10 mouse cellular contexts compared by ENCODE assay signal in genomic region chr13:114405100-114405715, GRCm38 (mm10). TPM values are rescaled to one million over a fixed set of nuclear protein-coding genes. Genes with fewer than 3 reads are reported as not detected.
A peak's percentile ranks its signal among the peaks of the same experiment; 100 is the strongest.
DNase-seq lines count a peak whose midpoint lies in the region; ATAC-seq lines count a peak whose summit lies in the region.
"Had no signal": no experiment of that assay in that cellular context is flagged by ENCODE, and none has a peak within 500 bp of the region (broad histone marks: within the 10 kb centered on the region; RNA-seq: fewer than 3 reads in every experiment).

No protein-coding gene starts in this region.

- peak; percentile 45 for DNase-seq in gastrocnemius, adult 18-20 months (ENCODE audit: low spot score)
- no peak for DNase-seq in gastrocnemius, postnatal 10 days
- DNase-seq in lung, postnatal 36 days, result peak; percentile 7
- DNase-seq in lung, postnatal 4 days, result no peak
- no peak for DNase-seq in kidney, postnatal 14 days
- DNase-seq in cerebellum, adult 11 months, result no peak
- DNase-seq: cerebellum, postnatal 25 days; thymus, postnatal 4 days had no signal

- ATAC-seq in granulocyte monocyte progenitor cell, adult 5-6 weeks (replicated peaks; ENCODE audit: poor library complexity, severe bottlenecking), result peak; percentile 94
- ATAC-seq: intestine, embryonic 15.5 days had no signal

RNA-seq across cellular contexts. Expression of gene Ndufs4, which starts 17.1 kb away (rescaled TPM):
- total RNA-seq in gastrocnemius, adult 18-20 months (2021), result 100 to 1,000 TPM; 313 to 352 TPM
- 100 to 1,000 TPM; 332 to 384 TPM for total RNA-seq in gastrocnemius, postnatal 10 days (2021)
- 141 and 160 TPM in 2 replicates for total RNA-seq in granulocyte monocyte progenitor cell, adult 5-6 weeks (2014; fragmentation: Nextera tagmentation)
- total RNA-seq in granulocyte monocyte progenitor cell, adult 5-6 weeks (2017), result 137 and 177 TPM in 2 replicates

RNA-seq across cellular contexts. Expression of gene Fst, which starts 53.5 kb away (rescaled TPM):
- total RNA-seq in gastrocnemius, adult 18-20 months (2021), result 1 to 10 TPM; 4.7 to 6.1 TPM
- 10 to 100 TPM; 21.9 to 22.6 TPM for total RNA-seq in gastrocnemius, postnatal 10 days (2021)
- total RNA-seq in granulocyte monocyte progenitor cell, adult 5-6 weeks (2014; fragmentation: Nextera tagmentation), result not detected in 2 replicates
- total RNA-seq in granulocyte monocyte progenitor cell, adult 5-6 weeks (2017), result not detected in 2 replicates

Comparison
In these comparisons a context has a peak if more than half of its experiments do, and no peak if none do; other contexts are left out.
1. DNase-seq: peak in gastrocnemius, adult 18-20 months (single experiment) and lung, postnatal 36 days (single experiment); none in gastrocnemius, postnatal 10 days (single experiment), lung, postnatal 4 days (0 of 2), kidney, postnatal 14 days (single experiment) and cerebellum, adult 11 months (single experiment).
2. RNA of gene Fst, which starts 53.5 kb away (total RNA-seq): 21.9 to 22.6 TPM in gastrocnemius, postnatal 10 days and 4.7 to 6.1 TPM in gastrocnemius, adult 18-20 months; not detected in granulocyte monocyte progenitor cell, adult 5-6 weeks; every median in the first group is over 4 times any median in the second.